Mouse (Mus musculus) thymus, adult 2 months (tissue): ENCODE data around the gene Keap1.

Experiments used
- CTCF ChIP-seq: fragments of 200-500 bp; IDR thresholded peaks from 2 replicates; pipeline ENCODE4 v1.5.1; 2012; ENCODE audit warnings: mild to moderate bottlenecking, control low read depth, low read length, moderate library complexity, borderline replicate concordance; ENCODE audit not compliant: control insufficient read depth, poor library complexity, insufficient read depth; ENCODE audit errors: extremely low read depth
- POLR2A ChIP-seq: fragments of 200-500 bp; IDR thresholded peaks from 2 replicates; pipeline ENCODE4 v1.6.1; 2012; ENCODE audit warnings: mild to moderate bottlenecking, low read length, control low read depth, moderate library complexity; ENCODE audit not compliant: control insufficient read depth, poor library complexity, insufficient read depth; ENCODE audit errors: extremely low read depth

DNA sequence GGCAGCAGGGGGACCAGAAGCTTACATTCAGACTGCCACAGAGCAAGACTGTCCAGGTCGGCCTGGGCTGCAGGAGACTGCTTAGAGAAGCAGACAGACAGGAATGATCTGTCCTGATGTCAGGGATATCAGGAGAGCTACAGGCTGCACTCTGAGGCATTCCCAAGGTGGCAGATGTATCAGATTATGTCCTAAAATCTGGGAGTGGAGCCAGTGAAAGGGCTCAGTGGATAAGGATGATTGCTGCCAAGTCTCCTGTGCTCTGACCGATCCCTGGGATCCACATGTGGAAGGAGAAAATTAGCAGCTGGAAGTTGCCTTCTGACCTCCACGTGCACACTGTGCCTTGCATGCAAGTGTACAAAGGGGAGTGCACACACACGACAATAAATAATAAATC is 58.8 kb downstream of the Keap1 start:
- TF ChIP-seq POLR2A (no peak), CTCF (no peak)
